Mouse (Mus musculus) kidney, adult 2 months (tissue): ENCODE data around the gene Hmces.

Source experiments
- CTCF ChIP-seq: fragments of 200-500 bp; conservative IDR thresholded peaks from 2 replicates; pipeline ENCODE4 v1.5.1; 2011; ENCODE audit warnings: low read depth, mild to moderate bottlenecking, control low read depth, low read length, moderate library complexity, mixed read lengths; ENCODE audit not compliant: insufficient read depth, insufficient read length
- POLR2A ChIP-seq: fragments of 200-500 bp; IDR thresholded peaks from one replicate; pipeline ENCODE4 v1.6.1; 2011; ENCODE audit warnings: low read depth, low read length, control low read depth

- TF ChIP-seq CTCF (no peak), POLR2A (no peak)
Observed at GRCm38 (mm10) chr6:87871240-87871639, 42.5 kb upstream of the Hmces start.
